Mouse (Mus musculus): ENCODE measurements at regions not wholly inside any gene's neighbourhood (a gene's known extent, or its start where the extent isn't known, plus 50 kb on each side); places are given as distances from the start of the nearest gene placed in this dataset.
A peak's percentile ranks its signal among the peaks of the same experiment; 100 is the strongest.

GRCm38 (mm10) chr15:51256681-51257080, 2628.0 kb upstream of the Gm7489 start:
- DNase-seq (ENCODE audit: low read depth) = no peak

- DNase-seq (ENCODE audit: low read depth) = no peak
Observed at GRCm38 (mm10) chr15:51264599-51265163, 2620.0 kb upstream of the Gm7489 start.

- no peak for DNase-seq (ENCODE audit: low read depth)
Observed at GRCm38 (mm10) chr15:51265971-51266370, 2618.7 kb upstream of the Gm7489 start.

GRCm38 (mm10) chr15:51271632-51272312, 2612.9 kb upstream of the Gm7489 start:
- DNase-seq (ENCODE audit: low read depth) = no peak

- no peak for DNase-seq (ENCODE audit: low read depth)
Observed at GRCm38 (mm10) chr15:51285334-51285733, 2599.4 kb upstream of the Gm7489 start.

- DNase-seq (ENCODE audit: low read depth) = no peak
Observed at GRCm38 (mm10) chr15:51286352-51286751, 2598.4 kb upstream of the Gm7489 start.

- DNase-seq (ENCODE audit: low read depth) = no peak
Observed at GRCm38 (mm10) chr15:51288911-51289432, 2595.7 kb upstream of the Gm7489 start.

- DNase-seq (ENCODE audit: low read depth) = no peak
Observed at GRCm38 (mm10) chr15:51289916-51290315, 2594.8 kb upstream of the Gm7489 start.

GRCm38 (mm10) chr15:51291183-51291582, 2593.5 kb upstream of the Gm7489 start:
- DNase-seq (ENCODE audit: low read depth) = no peak

GRCm38 (mm10) chr15:51296841-51297240, 2587.9 kb upstream of the Gm7489 start:
- DNase-seq (ENCODE audit: low read depth) = no peak

GRCm38 (mm10) chr15:51318072-51318471, 2566.6 kb upstream of the Gm7489 start:
- DNase-seq (ENCODE audit: low read depth) = no peak

- no peak for DNase-seq (ENCODE audit: low read depth)
Observed at GRCm38 (mm10) chr15:51318760-51319159, 2565.9 kb upstream of the Gm7489 start.

GRCm38 (mm10) chr15:51320366-51320894, 2564.3 kb upstream of the Gm7489 start:
- DNase-seq (ENCODE audit: low read depth) = no peak

- no peak for DNase-seq (ENCODE audit: low read depth)
Observed at GRCm38 (mm10) chr15:51323284-51323683, 2561.4 kb upstream of the Gm7489 start.

GRCm38 (mm10) chr15:51324211-51324610, 2560.5 kb upstream of the Gm7489 start:
- no peak for DNase-seq (ENCODE audit: low read depth)

GRCm38 (mm10) chr15:51327702-51328101, 2557.0 kb upstream of the Gm7489 start:
- no peak for DNase-seq (ENCODE audit: low read depth)

- peak; percentile 24 for DNase-seq (ENCODE audit: low read depth)
Observed at GRCm38 (mm10) chr15:51336441-51336840, 2548.3 kb upstream of the Gm7489 start.

GRCm38 (mm10) chr15:51346301-51346700, 2538.4 kb upstream of the Gm7489 start:
- peak; percentile 22 for DNase-seq (ENCODE audit: low read depth)

GRCm38 (mm10) chr15:51363391-51363790, 2521.3 kb upstream of the Gm7489 start:
- no peak for DNase-seq (ENCODE audit: low read depth)

GRCm38 (mm10) chr15:51371162-51371561, 2513.5 kb upstream of the Gm7489 start:
- no peak for DNase-seq (ENCODE audit: low read depth)

GRCm38 (mm10) chr15:51390383-51390782, 2494.3 kb upstream of the Gm7489 start:
- DNase-seq (ENCODE audit: low read depth) = no peak

- DNase-seq (ENCODE audit: low read depth) = no peak
Observed at GRCm38 (mm10) chr15:51391352-51391751, 2493.4 kb upstream of the Gm7489 start.

Data from gonadal fat pad, adult 2 months (tissue).